25 mouse cellular contexts compared by ENCODE assay signal in the genomic region with DNA sequence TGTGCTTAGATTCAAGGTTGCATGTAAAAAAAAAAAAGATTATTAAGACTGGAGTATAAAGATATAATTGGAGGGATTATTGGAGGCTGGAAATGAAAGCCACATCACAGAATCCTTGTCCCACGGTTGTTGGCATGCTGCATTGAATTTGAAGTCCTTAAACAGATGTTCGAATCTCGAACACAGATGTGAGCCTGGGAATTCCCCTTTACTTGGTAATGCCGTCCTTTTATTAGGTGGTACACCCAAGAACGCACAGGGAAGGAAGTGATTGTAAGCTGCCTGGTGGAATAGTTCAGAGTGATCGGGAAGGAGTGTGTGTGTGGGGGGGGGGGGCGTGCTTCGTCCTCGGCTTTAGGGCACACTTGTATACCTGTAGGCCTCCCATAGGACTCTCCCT.
"Had no signal": no experiment of that assay in that cellular context is flagged by ENCODE, and none has a peak within 500 bp of the region (broad histone marks: within the 10 kb centered on the region; RNA-seq: fewer than 3 reads in every experiment).

No protein-coding gene starts in this region.

- DNase-seq: gastrocnemius, postnatal 14 days; gastrocnemius, postnatal 36 days; heart, adult 11 months; heart, adult 2 months; heart, postnatal 14 days; heart, postnatal 36 days; kidney, adult 18-20 months; kidney, adult 9 months; kidney, postnatal 10 days; kidney, postnatal 25 days; kidney, postnatal 4 days; liver; liver, embryonic 13.5 days had no signal

- H3K27me3 ChIP-seq: heart, embryonic 15.5 days; hindbrain, embryonic 13.5 days; hindbrain, embryonic 15.5 days; intestine, embryonic 15.5 days; liver, embryonic 13.5 days; liver, embryonic 15.5 days had no signal

- H3K9me3 ChIP-seq: heart, embryonic 13.5 days; heart, embryonic 15.5 days; hindbrain, embryonic 13.5 days; hindbrain, embryonic 15.5 days; intestine, embryonic 15.5 days; liver, embryonic 13.5 days; liver, embryonic 15.5 days had no signal

- H3K4me3 ChIP-seq: heart, adult 2 months; heart, embryonic 13.5 days; heart, embryonic 15.5 days; hindbrain, embryonic 13.5 days; hindbrain, embryonic 15.5 days; intestine, embryonic 15.5 days; layer of hippocampus, adult 2 months; left cerebral cortex, adult 2 months; liver, embryonic 13.5 days; liver, embryonic 15.5 days had no signal

- H3K9ac ChIP-seq: heart, embryonic 13.5 days; heart, embryonic 15.5 days; hindbrain, embryonic 13.5 days; hindbrain, embryonic 15.5 days; intestine, embryonic 15.5 days; liver, embryonic 13.5 days; liver, embryonic 15.5 days had no signal

- H3K36me3 ChIP-seq: heart, embryonic 13.5 days; heart, embryonic 15.5 days; hindbrain, embryonic 13.5 days; hindbrain, embryonic 15.5 days; intestine, embryonic 15.5 days; liver, embryonic 13.5 days; liver, embryonic 15.5 days had no signal

- H3K27ac ChIP-seq: heart, adult 2 months; heart, embryonic 13.5 days; heart, embryonic 15.5 days; hindbrain, embryonic 13.5 days; hindbrain, embryonic 15.5 days; intestine, embryonic 15.5 days; layer of hippocampus, adult 2 months; left cerebral cortex, adult 2 months; liver, embryonic 13.5 days; liver, embryonic 15.5 days had no signal

- H3K4me2 ChIP-seq: heart, embryonic 11.5 days; heart, embryonic 13.5 days; heart, embryonic 15.5 days; hindbrain, embryonic 13.5 days; hindbrain, embryonic 15.5 days; intestine, embryonic 15.5 days; liver, embryonic 11.5 days; liver, embryonic 13.5 days; liver, embryonic 15.5 days had no signal

- ATAC-seq: inflammation-experienced regulatory T-cells, adult 6 months; intestine, embryonic 15.5 days; intestine, postnatal 0 days had no signal

- H3K4me1 ChIP-seq: heart, embryonic 15.5 days; hindbrain, embryonic 15.5 days; liver, embryonic 13.5 days; liver, embryonic 15.5 days had no signal
